Mouse (Mus musculus) heart, embryonic 13.5 days (tissue): ENCODE measurements at regions not wholly inside any gene's neighbourhood (a gene's known extent, or its start where the extent isn't known, plus 50 kb on each side); places are given as distances from the start of the nearest gene placed in this dataset.

ENCODE experiments used
- ATAC-seq: fragments of 200-750 bp; cut with Nextera tagmentation; 2 replicates; pipeline ENCODE4 v1.8.0; 2017; ENCODE audit warnings: moderate TSS enrichment; ENCODE audit not compliant: insufficient number of reproducible peaks, low FRiP score, low TSS enrichment; ENCODE audit errors: extremely low read depth
- H3K27ac ChIP-seq: fragments of 300-500 bp; sonication (generic); replicated peaks from 2 replicates; pipeline ENCODE4 v1.5.1; 2015; ENCODE audit warnings: moderate library complexity, mild to moderate bottlenecking, inconsistent platforms
- H3K27me3 ChIP-seq: fragments of 300-500 bp; sonication (generic); replicated peaks from 2 replicates; pipeline ENCODE4 v1.6.1; 2015; ENCODE audit warnings: mild to moderate bottlenecking, inconsistent platforms
- H3K36me3 ChIP-seq: fragments of 300-500 bp; sonication (generic); 2 replicates; pipeline ENCODE4 v1.6.1; 2015; ENCODE audit warnings: mild to moderate bottlenecking, inconsistent platforms
- H3K4me1 ChIP-seq: fragments of 300-500 bp; sonication (generic); 2 replicates; pipeline ENCODE4 v1.6.1; 2015; ENCODE audit warnings: inconsistent platforms
- H3K4me2 ChIP-seq: fragments of 300-500 bp; sonication (generic); 2 replicates; pipeline ENCODE4 v1.6.1; 2015; ENCODE audit warnings: inconsistent platforms, mild to moderate bottlenecking, moderate library complexity
- H3K4me3 ChIP-seq: fragments of 300-500 bp; sonication (generic); 2 replicates; pipeline ENCODE4 v1.5.1; 2015; ENCODE audit warnings: moderate library complexity, mild to moderate bottlenecking, inconsistent platforms
- H3K9ac ChIP-seq: fragments of 300-500 bp; sonication (generic); 2 replicates; pipeline ENCODE4 v1.6.1; 2015; ENCODE audit warnings: inconsistent platforms, mild to moderate bottlenecking, moderate library complexity
- H3K9me3 ChIP-seq: fragments of 300-500 bp; sonication (generic); 2 replicates; pipeline ENCODE4 v1.6.1; 2016; ENCODE audit warnings: inconsistent platforms
- WGBS: fragments of 180-500 bp; shearing (Covaris S2); methylation state at CpG from one replicate; pipeline ENCODE4 v1.1.7; 2015; ENCODE audit warnings: mixed read lengths; 5-methylcytosine and 5-hydroxymethylcytosine counted together

DNA sequence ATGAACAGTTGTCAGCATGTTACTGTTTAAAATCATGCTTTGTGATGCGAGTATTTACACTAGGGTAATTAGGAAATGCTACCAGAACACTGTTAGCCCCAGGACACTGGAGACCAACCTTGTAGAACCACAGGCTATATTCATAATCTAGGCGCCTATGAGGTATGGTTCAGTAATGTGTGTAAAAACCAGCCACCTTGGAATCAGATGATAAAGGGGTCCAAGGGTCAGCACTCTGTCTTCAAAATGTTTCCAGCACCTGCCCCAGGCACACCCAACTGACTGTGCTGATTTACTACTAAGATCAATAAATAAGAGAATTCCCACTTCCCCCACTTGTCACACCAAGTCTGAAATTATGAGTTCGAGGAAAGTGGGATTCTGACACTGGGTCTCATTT is 100.8 kb upstream of the Mamld1 start:
- H3K9ac ChIP-seq: no peak overlapping the region
- H3K4me3 ChIP-seq: no peak overlapping the region
- no peaks in the 10 kb centered on the region for H3K4me1 ChIP-seq
- H3K27me3 ChIP-seq: no peaks in the 10 kb centered on the region; the same call in 1 of the 2 replicates
- H3K27ac ChIP-seq: no peak overlapping the region
- H3K36me3 ChIP-seq: no peaks in the 10 kb centered on the region
- 74% methylated on average over 3 of the region's 3 CpGs for WGBS
- H3K9me3 ChIP-seq: no peaks in the 10 kb centered on the region
- no peak overlapping the region for H3K4me2 ChIP-seq
- no peak for ATAC-seq

- Histone ChIP-seq H3K27me3 (no peaks in the 10 kb centered on the region; the same call in 1 of the 2 replicates), H3K4me1 (no peaks in the 10 kb centered on the region), H3K4me2 (no peak overlapping the region), H3K9me3 (no peaks in the 10 kb centered on the region), H3K36me3 (no peaks in the 10 kb centered on the region), H3K27ac (no peak overlapping the region), H3K9ac (no peak overlapping the region), H3K4me3 (no peak overlapping the region)
- WGBS: 42% methylated on average over 3 of the region's 3 CpGs
- ATAC-seq: no peak
Observed at GRCm38 (mm10) chrX:70953022-70953421, 97.0 kb upstream of the Mamld1 start.
